Mouse (Mus musculus) induced T-regulatory cell, adult 2 months (primary cell): ENCODE measurements around the gene Olfml1.

Experiments
- DNase-seq: peaks from one replicate; pipeline ENCODE4 v3.0.0-alpha.2; 2012; ENCODE audit warnings: low read depth

Gene Olfml1

GRCm38 (mm10) chr7:107567261-107567671, at the start of gene Olfml1:
Gene Olfml1, plus strand, starts transcription at chr7:107567446.
- no peak for DNase-seq

- DNase-seq = no peak
Observed at GRCm38 (mm10) chr7:107519256-107520025, 47.8 kb upstream of the Olfml1 start.

- no peak for DNase-seq
Observed at GRCm38 (mm10) chr7:107521411-107521810, 45.8 kb upstream of the Olfml1 start.

- peak; percentile 7 for DNase-seq
Observed at GRCm38 (mm10) chr7:107526299-107526698, 40.9 kb upstream of the Olfml1 start.

- DNase-seq = no peak
Observed at GRCm38 (mm10) chr7:107528169-107528772, 39.0 kb upstream of the Olfml1 start.

GRCm38 (mm10) chr7:107529364-107529763, 37.9 kb upstream of the Olfml1 start:
- DNase-seq = no peak

GRCm38 (mm10) chr7:107535311-107535710, 31.9 kb upstream of the Olfml1 start:
- no peak for DNase-seq

GRCm38 (mm10) chr7:107536516-107536915, 30.7 kb upstream of the Olfml1 start:
- DNase-seq = no peak

GRCm38 (mm10) chr7:107540034-107540433, 27.2 kb upstream of the Olfml1 start:
- no peak for DNase-seq

GRCm38 (mm10) chr7:107545011-107545410, 22.2 kb upstream of the Olfml1 start:
- DNase-seq = no peak

GRCm38 (mm10) chr7:107547872-107548271, 19.4 kb upstream of the Olfml1 start:
- no peak for DNase-seq

- DNase-seq = no peak
Observed at GRCm38 (mm10) chr7:107553461-107553860, 13.8 kb upstream of the Olfml1 start.

GRCm38 (mm10) chr7:107555906-107556305, 11.3 kb upstream of the Olfml1 start:
- peak; percentile 22 for DNase-seq

GRCm38 (mm10) chr7:107560675-107561074, 6.6 kb upstream of the Olfml1 start:
- no peak for DNase-seq

- no peak for DNase-seq
Observed at GRCm38 (mm10) chr7:107561584-107561983, 5.7 kb upstream of the Olfml1 start.

- DNase-seq = no peak
Observed at GRCm38 (mm10) chr7:107563727-107564126, 3.5 kb upstream of the Olfml1 start.

- DNase-seq = no peak
Observed at GRCm38 (mm10) chr7:107567674-107568073, 428 bp downstream of the Olfml1 start.

- no peak for DNase-seq
Observed at GRCm38 (mm10) chr7:107568971-107569370, 1.7 kb downstream of the Olfml1 start.

GRCm38 (mm10) chr7:107573856-107574255, 6.6 kb downstream of the Olfml1 start:
- DNase-seq = no peak

GRCm38 (mm10) chr7:107574276-107574675, 7.0 kb downstream of the Olfml1 start:
- no peak for DNase-seq

GRCm38 (mm10) chr7:107592641-107593040, 25.4 kb downstream of the Olfml1 start:
- no peak for DNase-seq

GRCm38 (mm10) chr7:107593904-107594303, 26.7 kb downstream of the Olfml1 start:
- peak; percentile 4 for DNase-seq

GRCm38 (mm10) chr7:107594325-107594856, 27.1 kb downstream of the Olfml1 start:
- peak; percentile 70 for DNase-seq
